Mouse (Mus musculus): ENCODE data around the gene Slc6a11. TPM values are rescaled to one million over a fixed set of nuclear protein-coding genes. Genes with fewer than 3 reads are reported as not detected.

Gene Slc6a11
- total and polyA plus RNA-seq, 3 experiments: not detected

DNA sequence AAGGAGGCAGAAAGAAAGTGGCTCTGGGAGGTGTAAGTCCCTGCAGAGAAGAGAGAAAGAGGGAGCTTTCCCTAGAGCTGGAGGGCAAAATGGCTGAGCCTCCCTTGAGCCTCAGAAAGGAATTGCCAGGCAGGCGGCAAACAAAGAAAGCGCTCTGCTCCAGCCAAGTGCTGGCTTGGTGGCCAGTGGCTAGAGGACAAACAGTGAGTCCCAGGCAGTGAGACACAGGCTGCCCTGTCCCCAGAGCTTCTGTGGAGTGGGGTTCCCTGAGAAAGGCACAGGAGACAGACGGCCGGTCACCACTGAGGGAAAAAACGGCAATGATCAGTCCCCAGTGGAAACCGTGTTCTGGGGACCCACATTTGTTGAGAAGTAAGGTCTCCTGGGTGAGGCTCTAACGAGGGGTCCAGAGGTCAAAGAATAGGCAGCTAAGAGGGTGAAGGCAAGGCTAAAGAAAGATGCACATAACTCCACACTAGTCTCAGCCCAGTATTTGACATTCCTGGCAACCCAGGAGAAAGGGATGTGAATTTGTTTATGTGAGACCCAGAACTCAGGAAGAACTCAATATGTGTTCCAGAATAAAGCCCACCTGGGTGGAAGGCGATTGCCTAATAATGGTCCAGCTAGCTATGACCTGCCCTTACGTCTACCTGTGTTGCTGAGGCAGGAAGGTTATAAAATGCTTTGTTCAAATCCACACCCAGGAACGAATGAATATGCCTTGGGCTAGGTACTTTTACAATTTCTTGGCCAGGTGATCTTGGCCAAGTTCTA is 153.1 kb downstream of the Slc6a11 start:
- Histone ChIP-seq H3K27ac (ENCODE audit: control insufficient read depth, low read depth, low read length) (no peak overlapping the region), H3K4me1 (ENCODE audit: control insufficient read depth in 1 of 2, insufficient read depth in 2 of 2, low read length in 2 of 2) (no peaks in the 10 kb centered on the region), H3K27me3 (ENCODE audit: control insufficient read depth in 1 of 2, insufficient read depth in 2 of 2, low read length in 2 of 2) (no peaks in the 10 kb centered on the region; a peak in 1 of 4 replicates), H3K9ac (ENCODE audit: control insufficient read depth, low read depth, low read length, poor library complexity, severe bottlenecking) (no peak overlapping the region), H3K79me2 (ENCODE audit: control insufficient read depth, insufficient read depth, low read length, poor library complexity) (no peaks in the 10 kb centered on the region), H3K4me3 (ENCODE audit: control insufficient read depth in 1 of 2, insufficient read depth in 1 of 2, low read depth in 2 of 2, low read length in 2 of 2) (no peak overlapping the region), H3K9me3 (replicated peaks; ENCODE audit: insufficient read depth, low read length) (no peaks in the 10 kb centered on the region), H3K36me3 (ENCODE audit: control insufficient read depth in 1 of 2, insufficient read depth in 2 of 2, low read length in 2 of 2) (no peaks in the 10 kb centered on the region)
- TF ChIP-seq JUND (IDR thresholded peaks at IDR 0.05; ENCODE audit: low read depth, low read length) (no peak), CHD1 (IDR thresholded peaks at IDR 0.05; ENCODE audit: low read depth, low read length) (no peak), TAL1 (IDR thresholded peaks at IDR 0.05; ENCODE audit: low read length) (no peak), SMC3 (IDR thresholded peaks at IDR 0.05; ENCODE audit: low read depth, low read length) (no peak), MEF2A (IDR thresholded peaks at IDR 0.05; ENCODE audit: extremely low read depth, insufficient replicate concordance, low read depth, low read length, poor library complexity, severe bottlenecking) (no peak), MAZ (IDR thresholded peaks at IDR 0.05; ENCODE audit: low read depth, low read length) (no peak), ETS1 (IDR thresholded peaks at IDR 0.05; ENCODE audit: low read depth, low read length) (no peak), TCF12 (IDR thresholded peaks at IDR 0.05; ENCODE audit: low read depth, low read length) (no peak), MYC (IDR thresholded peaks at IDR 0.05; ENCODE audit: low read depth, low read length) (no peak), USF2 (IDR thresholded peaks at IDR 0.05; ENCODE audit: borderline replicate concordance in 1 of 2, insufficient read depth in 1 of 2, low read depth in 1 of 2, low read length in 2 of 2) (no peak), UBTF (IDR thresholded peaks at IDR 0.05; ENCODE audit: borderline replicate concordance, insufficient read depth, low read depth, low read length) (no peak), POLR2AphosphoS2 (IDR thresholded peaks at IDR 0.05; ENCODE audit: low read length) (no peak), GABPA (IDR thresholded peaks at IDR 0.05; ENCODE audit: low read depth, low read length) (no peak), RCOR1 (IDR thresholded peaks at IDR 0.05; ENCODE audit: low read depth, low read length) (no peak), SIN3A (IDR thresholded peaks at IDR 0.05; ENCODE audit: low read length) (no peak), NRF1 (IDR thresholded peaks at IDR 0.05; ENCODE audit: insufficient read depth, low read depth, low read length, poor library complexity, severe bottlenecking) (no peak), KAT2A (conservative IDR thresholded peaks at IDR 0.05; ENCODE audit: low read depth, low read length) (no peak), MAFK (IDR thresholded peaks at IDR 0.05; ENCODE audit: borderline replicate concordance, low read depth, low read length) (no peak)
- DNase-seq (ENCODE audit: low read depth, low spot score): no peak

DNA sequence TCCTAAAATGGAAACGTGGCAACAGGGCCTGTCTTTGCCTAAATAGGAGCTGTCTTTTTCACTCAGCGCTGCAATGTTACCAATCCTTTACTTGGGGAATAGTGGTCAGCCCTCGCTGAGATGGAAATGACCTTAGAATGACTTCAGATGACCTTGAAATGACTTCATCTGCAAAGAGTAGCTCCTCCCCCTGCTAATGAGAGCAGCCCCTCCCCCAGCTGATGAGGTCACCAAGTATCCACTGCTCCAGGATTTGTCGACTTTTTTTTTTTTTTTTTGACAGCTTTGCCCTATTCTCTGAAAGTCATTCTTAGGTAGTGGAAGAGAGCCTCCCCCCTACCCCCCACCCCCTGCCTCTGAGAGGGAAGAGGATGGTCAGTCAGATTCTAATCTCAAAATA is 154.4 kb downstream of the Slc6a11 start:
- TF ChIP-seq CHD1 (IDR thresholded peaks at IDR 0.05; ENCODE audit: low read depth, low read length): no peak
- TF ChIP-seq MAFK (IDR thresholded peaks at IDR 0.05; ENCODE audit: borderline replicate concordance, low read depth, low read length): no peak
- TF ChIP-seq MEF2A (IDR thresholded peaks at IDR 0.05; ENCODE audit: extremely low read depth, insufficient replicate concordance, low read depth, low read length, poor library complexity, severe bottlenecking): no peak
- no peak for TF ChIP-seq RAD21 (IDR thresholded peaks at IDR 0.05; ENCODE audit: low read depth, low read length)
- TF ChIP-seq ELF1 (IDR thresholded peaks at IDR 0.05; ENCODE audit: low read depth, low read length): no peak
- Histone ChIP-seq H3K4me3 (ENCODE audit: control insufficient read depth in 1 of 2, insufficient read depth in 1 of 2, low read depth in 2 of 2, low read length in 2 of 2) (no peak overlapping the region), H3K4me1 (ENCODE audit: control insufficient read depth in 1 of 2, insufficient read depth in 2 of 2, low read length in 2 of 2) (no peaks in the 10 kb centered on the region), H3K9me3 (replicated peaks; ENCODE audit: insufficient read depth, low read length) (no peaks in the 10 kb centered on the region), H3K79me2 (ENCODE audit: control insufficient read depth, insufficient read depth, low read length, poor library complexity) (no peaks in the 10 kb centered on the region), H3K27me3 (ENCODE audit: control insufficient read depth in 1 of 2, insufficient read depth in 2 of 2, low read length in 2 of 2) (no peaks in the 10 kb centered on the region), H3K36me3 (ENCODE audit: control insufficient read depth in 1 of 2, insufficient read depth in 2 of 2, low read length in 2 of 2) (no peaks in the 10 kb centered on the region), H3K9ac (ENCODE audit: control insufficient read depth, low read depth, low read length, poor library complexity, severe bottlenecking) (no peak overlapping the region), H3K27ac (ENCODE audit: control insufficient read depth, low read depth, low read length) (no peak overlapping the region)
- no peak for DNase-seq (ENCODE audit: low read depth, low spot score)

Measured in MEL (cell line).